In the genomic region with DNA sequence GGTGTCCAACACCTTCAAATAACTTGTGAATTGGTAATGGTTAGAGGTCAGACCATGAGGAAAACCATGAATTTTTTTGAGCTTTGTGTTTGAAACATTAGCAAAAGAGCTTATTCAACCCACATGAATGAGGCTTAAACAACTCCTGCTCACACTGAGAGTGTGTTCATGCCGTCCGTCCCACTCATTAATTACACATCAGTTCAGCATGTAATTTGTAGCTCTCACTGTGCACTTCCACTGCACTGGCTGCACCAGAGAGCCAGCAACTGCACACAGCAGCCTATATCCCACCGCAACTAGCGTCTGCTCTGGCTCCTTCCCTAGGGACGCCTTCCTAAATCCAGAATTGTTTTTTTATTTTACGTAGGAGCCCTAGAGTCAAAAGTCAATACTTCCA, we compare ENCODE assay signal across 29 mouse cellular contexts.
DNase-seq lines count a peak whose midpoint lies in the region; ATAC-seq and TF ChIP-seq lines count a peak whose summit lies in the region.
"Had no signal": no experiment of that assay in that cellular context is flagged by ENCODE, and none has a peak within 500 bp of the region (broad histone marks: within the 10 kb centered on the region; RNA-seq: fewer than 3 reads in every experiment).

No protein-coding gene starts in this region.

- no peak overlapping the region for H3K4me3 ChIP-seq in forebrain, embryonic 13.5 days
- H3K4me3 ChIP-seq in forebrain, embryonic 16.5 days (replicated peaks; ENCODE audit: low read length): no peak overlapping the region
- no peak overlapping the region for H3K4me3 ChIP-seq in layer of hippocampus, adult 2 months
- H3K4me3 ChIP-seq: embryonic facial prominence, embryonic 12.5 days; embryonic facial prominence, embryonic 15.5 days; heart, adult 2 months; heart, embryonic 10.5 days; heart, embryonic 13.5 days had no signal

- no peak overlapping the region for H3K4me2 ChIP-seq in forebrain, embryonic 13.5 days
- H3K4me2 ChIP-seq in forebrain, embryonic 16.5 days (ENCODE audit: low read length): no peak overlapping the region
- H3K4me2 ChIP-seq: embryonic facial prominence, embryonic 12.5 days; embryonic facial prominence, embryonic 15.5 days; heart, embryonic 13.5 days; hindbrain, embryonic 14.5 days had no signal

- DNase-seq in layer of hippocampus, adult 2 months (ENCODE audit: low spot score in 2 of 2): no peak
- no peak for DNase-seq in layer of hippocampus, adult 9-11 months
- peak; percentile 86 for DNase-seq in Muller cell, postnatal 12 days (ENCODE audit: inconsistent ontology term)
- DNase-seq in brain, embryonic 14.5 days (ENCODE audit: low read depth): peak; percentile 61
- DNase-seq in adrenal gland, postnatal 25 days: no peak
- DNase-seq: adrenal gland, adult 2 months; adrenal gland, postnatal 14 days; B cell, adult 2 months; cerebellum, adult 11 months; cerebellum, adult 2 months; cerebellum, adult 9-11 months; cerebellum, postnatal 25 days; gastrocnemius, postnatal 10 days; gastrocnemius, postnatal 36 days; heart, adult 2 months; heart, postnatal 14 days; heart, postnatal 4 days had no signal

- no peak overlapping the region for H3K27ac ChIP-seq in forebrain, embryonic 13.5 days
- no peak overlapping the region for H3K27ac ChIP-seq in forebrain, embryonic 16.5 days (ENCODE audit: low read length)
- peak overlapping the region; percentile 46 for H3K27ac ChIP-seq in layer of hippocampus, adult 2 months
- H3K27ac ChIP-seq: embryonic facial prominence, embryonic 12.5 days; embryonic facial prominence, embryonic 15.5 days; heart, adult 2 months; heart, embryonic 10.5 days; heart, embryonic 13.5 days; hindbrain, embryonic 14.5 days; hindbrain, postnatal 0 days had no signal

- H3K27me3 ChIP-seq in forebrain, embryonic 13.5 days: no peaks in the 10 kb centered on the region
- no peaks in the 10 kb centered on the region for H3K27me3 ChIP-seq in forebrain, embryonic 16.5 days (replicated peaks; ENCODE audit: control insufficient read depth, insufficient read depth, low read length)
- H3K27me3 ChIP-seq: CH12.LX; embryonic facial prominence, embryonic 12.5 days; embryonic facial prominence, embryonic 15.5 days; heart, embryonic 13.5 days had no signal

- no peak overlapping the region for H3K9ac ChIP-seq in forebrain, embryonic 13.5 days
- H3K9ac ChIP-seq in forebrain, embryonic 16.5 days (replicated peaks; ENCODE audit: low read depth, low read length): no peak overlapping the region
- H3K9ac ChIP-seq: embryonic facial prominence, embryonic 12.5 days; embryonic facial prominence, embryonic 15.5 days; heart, embryonic 13.5 days; hindbrain, embryonic 14.5 days had no signal

- WGBS in forebrain, embryonic 13.5 days: 39% methylated on average over 6 of the region's 6 CpGs
- WGBS in forebrain, embryonic 16.5 days: 28% methylated on average over 6 of the region's 6 CpGs

- ATAC-seq in forebrain, embryonic 13.5 days: peak; percentile 68; the same call in 1 of the 2 replicates
- ATAC-seq in forebrain, embryonic 16.5 days: no peak
- ATAC-seq: hindbrain, postnatal 0 days; inflammation-experienced regulatory T-cells, adult 6 months; intestine, embryonic 16.5 days had no signal

- H3K36me3 ChIP-seq in forebrain, embryonic 13.5 days (ENCODE audit: poor library complexity, severe bottlenecking): no peaks in the 10 kb centered on the region
- no peaks in the 10 kb centered on the region for H3K36me3 ChIP-seq in forebrain, embryonic 16.5 days (ENCODE audit: control insufficient read depth, insufficient read depth)
- H3K36me3 ChIP-seq: embryonic facial prominence, embryonic 12.5 days; embryonic facial prominence, embryonic 15.5 days; G1E; heart, embryonic 10.5 days; heart, embryonic 13.5 days had no signal

- TF ChIP-seq POLR2A in brain, embryonic 14.5 days (IDR thresholded peaks at IDR 0.05; ENCODE audit: borderline replicate concordance, extremely low read depth, insufficient read depth, insufficient read length, poor library complexity, severe bottlenecking): no peak

- no peaks in the 10 kb centered on the region for H3K9me3 ChIP-seq in forebrain, embryonic 13.5 days (replicated peaks)
- no peaks in the 10 kb centered on the region for H3K9me3 ChIP-seq in forebrain, embryonic 16.5 days (ENCODE audit: control insufficient read depth, low read length)
- H3K9me3 ChIP-seq: embryonic facial prominence, embryonic 12.5 days; embryonic facial prominence, embryonic 15.5 days; G1E; heart, embryonic 10.5 days; heart, embryonic 13.5 days had no signal

- no peak for TF ChIP-seq CTCF in layer of hippocampus, adult 2 months (conservative IDR thresholded peaks at IDR 0.05)
- no peak for TF ChIP-seq CTCF in brain, embryonic 14.5 days (IDR thresholded peaks at IDR 0.05; ENCODE audit: borderline replicate concordance, extremely low read depth, insufficient read depth, insufficient read length)

- peaks cover 4% of the 10 kb centered on the region for H3K4me1 ChIP-seq in forebrain, embryonic 13.5 days
- 0 out of 2 replicates have a peak, but pooled peaks cover 2% of the 10 kb centered on the region for H3K4me1 ChIP-seq in forebrain, embryonic 16.5 days (replicated peaks; ENCODE audit: control insufficient read depth, insufficient read depth, low read length)
- H3K4me1 ChIP-seq: embryonic facial prominence, embryonic 12.5 days; embryonic facial prominence, embryonic 15.5 days; heart, embryonic 10.5 days; heart, embryonic 13.5 days had no signal

Comparison
In these comparisons a context has a peak if more than half of its experiments do, and no peak if none do; other contexts are left out.
1. DNase-seq: peak in Muller cell, postnatal 12 days (single experiment) and brain, embryonic 14.5 days (single experiment); none in layer of hippocampus, adult 2 months (0 of 2), layer of hippocampus, adult 9-11 months (single experiment) and adrenal gland, postnatal 25 days (single experiment).